Mouse (Mus musculus): Measurements from ENCODE around the gene Ppp4c. TPM values are rescaled to one million over a fixed set of nuclear protein-coding genes. Genes with fewer than 3 reads are reported as not detected.

Ppp4c gene
- polyA plus RNA-seq, 1 experiment from 2014 or later, result 135 TPM

- Histone ChIP-seq H3K4me1 (replicated peaks; ENCODE audit: control insufficient read depth, insufficient read depth, low read length) (peaks cover 14% of the 10 kb centered on the region; the same call in 1 of the 2 replicates), H3K4me3 (ENCODE audit: low read depth, low read length) (no peak overlapping the region), H3K27me3 (replicated peaks; ENCODE audit: control insufficient read depth, insufficient read depth, low read length) (no peaks in the 10 kb centered on the region), H3K9ac (ENCODE audit: low read depth, low read length) (no peak overlapping the region), H3K36me3 (ENCODE audit: control insufficient read depth, insufficient read depth) (peaks cover 87% of the 10 kb centered on the region), H3K9me3 (ENCODE audit: control insufficient read depth) (no peaks in the 10 kb centered on the region), H3K4me2 (replicated peaks; ENCODE audit: low read depth) (no peak overlapping the region), H3K27ac (ENCODE audit: low read depth, low read length) (no peak overlapping the region)
- no peak for ATAC-seq
- WGBS, result 80% methylated on average over 9 of the region's 9 CpGs
- no peak for TF ChIP-seq CTCF (IDR thresholded peaks at IDR 0.05; ENCODE audit: low read depth)
Measured at GRCm38 (mm10) chr7:126765540-126765939, 26.8 kb downstream of the Ppp4c start.

- WGBS, result 61% methylated on average over 17 of the region's 17 CpGs
- Histone ChIP-seq H3K4me2 (replicated peaks; ENCODE audit: low read depth) (peak overlapping the region; percentile 13; the same call in 1 of the 2 replicates), H3K9me3 (ENCODE audit: control insufficient read depth) (no peaks in the 10 kb centered on the region), H3K36me3 (ENCODE audit: control insufficient read depth, insufficient read depth) (peaks cover 57% of the 10 kb centered on the region), H3K27ac (ENCODE audit: low read depth, low read length) (0 out of 2 replicates have a peak overlapping the region, but pooled peaks have one; percentile 3), H3K4me1 (replicated peaks; ENCODE audit: control insufficient read depth, insufficient read depth, low read length) (peaks cover 14% of the 10 kb centered on the region; the same call in 1 of the 2 replicates), H3K4me3 (ENCODE audit: low read depth, low read length) (no peak overlapping the region), H3K27me3 (replicated peaks; ENCODE audit: control insufficient read depth, insufficient read depth, low read length) (no peaks in the 10 kb centered on the region), H3K9ac (ENCODE audit: low read depth, low read length) (no peak overlapping the region)
- no peak for TF ChIP-seq CTCF (IDR thresholded peaks at IDR 0.05; ENCODE audit: low read depth)
- no peak for ATAC-seq
Measured at GRCm38 (mm10) chr7:126762471-126763008, 29.8 kb downstream of the Ppp4c start.

GRCm38 (mm10) chr7:126761529-126762067 lies 30.7 kb downstream of the Ppp4c start:
- peak; percentile 63 for ATAC-seq
- no peak overlapping the region for H3K4me3 ChIP-seq (ENCODE audit: low read depth, low read length)

GRCm38 (mm10) chr7:126760956-126761355 lies 31.3 kb downstream of the Ppp4c start:
- no peak for ATAC-seq
- no peaks in the 10 kb centered on the region for H3K9me3 ChIP-seq (ENCODE audit: control insufficient read depth)
- TF ChIP-seq CTCF (IDR thresholded peaks at IDR 0.05; ENCODE audit: low read depth), result no peak
- H3K27ac ChIP-seq (ENCODE audit: low read depth, low read length), result peak overlapping the region; percentile 95
- H3K4me1 ChIP-seq (replicated peaks; ENCODE audit: control insufficient read depth, insufficient read depth, low read length), result peaks cover 14% of the 10 kb centered on the region; the same call in 1 of the 2 replicates
- 25% methylated on average over 4 of the region's 4 CpGs for WGBS
- H3K4me3 ChIP-seq (ENCODE audit: low read depth, low read length), result peak overlapping the region; percentile 88
- peaks cover 41% of the 10 kb centered on the region for H3K36me3 ChIP-seq (ENCODE audit: control insufficient read depth, insufficient read depth)
- H3K27me3 ChIP-seq (replicated peaks; ENCODE audit: control insufficient read depth, insufficient read depth, low read length), result no peaks in the 10 kb centered on the region
- H3K9ac ChIP-seq (ENCODE audit: low read depth, low read length), result no peak overlapping the region
- H3K4me2 ChIP-seq (replicated peaks; ENCODE audit: low read depth), result peak overlapping the region; percentile 88

More at GRCm38 (mm10) chr7:126761529-126762067, 30.7 kb downstream of the Ppp4c start:
- peaks cover 48% of the 10 kb centered on the region for H3K36me3 ChIP-seq (ENCODE audit: control insufficient read depth, insufficient read depth)
- H3K27ac ChIP-seq (ENCODE audit: low read depth, low read length), result peak overlapping the region; percentile 95
- H3K9ac ChIP-seq (ENCODE audit: low read depth, low read length), result no peak overlapping the region
- H3K27me3 ChIP-seq (replicated peaks; ENCODE audit: control insufficient read depth, insufficient read depth, low read length), result no peaks in the 10 kb centered on the region
- WGBS, result 18% methylated on average over 6 of the region's 6 CpGs
- peak overlapping the region; percentile 88 for H3K4me2 ChIP-seq (replicated peaks; ENCODE audit: low read depth)
- TF ChIP-seq CTCF (IDR thresholded peaks at IDR 0.05; ENCODE audit: low read depth), result no peak
- H3K4me1 ChIP-seq (replicated peaks; ENCODE audit: control insufficient read depth, insufficient read depth, low read length), result peaks cover 14% of the 10 kb centered on the region; the same call in 1 of the 2 replicates
- no peaks in the 10 kb centered on the region for H3K9me3 ChIP-seq (ENCODE audit: control insufficient read depth)

- H3K27ac ChIP-seq (ENCODE audit: low read depth, low read length), result peak overlapping the region; percentile 95
- H3K36me3 ChIP-seq (ENCODE audit: control insufficient read depth, insufficient read depth), result peaks cover 36% of the 10 kb centered on the region
- no peaks in the 10 kb centered on the region for H3K27me3 ChIP-seq (replicated peaks; ENCODE audit: control insufficient read depth, insufficient read depth, low read length)
- no peak for TF ChIP-seq CTCF (IDR thresholded peaks at IDR 0.05; ENCODE audit: low read depth)
- H3K4me3 ChIP-seq (ENCODE audit: low read depth, low read length), result peak overlapping the region; percentile 88
- no peaks in the 10 kb centered on the region for H3K9me3 ChIP-seq (ENCODE audit: control insufficient read depth)
- WGBS, result 15% methylated on average over 3 of the region's 3 CpGs
- H3K9ac ChIP-seq (ENCODE audit: low read depth, low read length), result peak overlapping the region; percentile 83
- peaks cover 14% of the 10 kb centered on the region; the same call in 1 of the 2 replicates for H3K4me1 ChIP-seq (replicated peaks; ENCODE audit: control insufficient read depth, insufficient read depth, low read length)
- ATAC-seq, result peak; percentile 36
- peak overlapping the region; percentile 88 for H3K4me2 ChIP-seq (replicated peaks; ENCODE audit: low read depth)
Measured at GRCm38 (mm10) chr7:126760391-126760802, 31.9 kb downstream of the Ppp4c start.

- Histone ChIP-seq H3K9ac (ENCODE audit: low read depth, low read length) (peak overlapping the region; percentile 83), H3K4me3 (ENCODE audit: low read depth, low read length) (peak overlapping the region; percentile 88), H3K27ac (ENCODE audit: low read depth, low read length) (peak overlapping the region; percentile 95), H3K4me1 (replicated peaks; ENCODE audit: control insufficient read depth, insufficient read depth, low read length) (peaks cover 14% of the 10 kb centered on the region; the same call in 1 of the 2 replicates), H3K4me2 (replicated peaks; ENCODE audit: low read depth) (peak overlapping the region; percentile 88), H3K9me3 (ENCODE audit: control insufficient read depth) (no peaks in the 10 kb centered on the region), H3K27me3 (replicated peaks; ENCODE audit: control insufficient read depth, insufficient read depth, low read length) (no peaks in the 10 kb centered on the region), H3K36me3 (ENCODE audit: control insufficient read depth, insufficient read depth) (peaks cover 30% of the 10 kb centered on the region)
- under 1% methylated on average over 23 of the region's 24 CpGs for WGBS
- TF ChIP-seq CTCF (IDR thresholded peaks at IDR 0.05; ENCODE audit: low read depth), result no peak
- peak; percentile 13; the same call in 1 of the 2 replicates for ATAC-seq
Measured at GRCm38 (mm10) chr7:126759672-126760390, 32.5 kb downstream of the Ppp4c start.
